Mouse (Mus musculus): ENCODE measurements around the gene Snap91. TPM values are rescaled to one million over a fixed set of nuclear protein-coding genes. Genes with fewer than 3 reads are reported as not detected.

Gene Snap91
- total RNA-seq (2021), result under 1 TPM; 0.13 to 0.42 TPM
- long read RNA-seq, experiment 1, result 0 reads
- long read RNA-seq, experiment 2, result 0 reads

DNA sequence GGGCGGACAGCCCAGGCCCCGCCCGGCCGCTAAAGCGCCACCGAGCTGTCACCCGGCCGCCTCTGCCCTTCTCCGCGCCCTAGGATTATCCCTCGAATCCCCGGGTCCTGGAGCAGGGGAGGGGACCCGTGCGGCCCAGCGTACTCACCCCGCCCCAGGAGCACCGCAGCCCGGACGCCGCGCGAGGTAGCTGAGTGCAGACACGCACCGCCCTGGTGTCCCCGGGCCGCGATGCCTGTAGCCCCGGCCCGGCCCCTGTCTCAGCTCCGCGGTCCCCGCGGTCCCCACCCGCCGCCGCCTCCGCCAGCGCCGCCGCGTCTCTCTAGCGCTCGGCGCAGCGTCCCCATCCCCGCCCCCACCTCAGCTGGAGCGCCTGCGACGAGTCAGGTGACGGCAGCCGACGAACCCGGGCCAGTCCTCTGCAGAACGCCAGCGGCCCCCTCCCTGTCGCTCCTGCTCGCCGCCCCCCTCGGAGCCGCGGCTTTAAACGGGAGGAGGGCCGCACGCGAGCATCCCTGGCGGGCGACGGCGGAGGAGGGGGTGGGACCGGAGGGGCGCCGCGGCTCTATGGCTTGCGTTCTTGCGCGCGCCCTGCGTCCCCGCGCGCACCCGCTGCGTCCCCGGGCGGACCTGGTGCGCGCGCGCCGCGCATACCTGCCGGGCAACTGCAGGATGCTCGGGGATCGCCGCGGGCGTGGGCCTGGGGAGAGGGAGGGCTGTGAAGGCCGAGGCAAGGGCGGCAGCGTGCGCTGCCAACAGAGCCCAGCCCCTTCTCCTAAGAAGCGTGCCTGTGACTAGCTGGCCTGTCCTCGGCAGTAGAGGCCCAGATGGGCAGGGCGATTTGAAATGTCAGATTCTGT is at the start of gene Snap91:
Gene Snap91, minus strand, starts transcription at position 542 of the 860 bp plus-strand sequence.
- intact Hi-C loops (cut with DNase I), result no loop called here
- no peak for DNase-seq

DNA sequence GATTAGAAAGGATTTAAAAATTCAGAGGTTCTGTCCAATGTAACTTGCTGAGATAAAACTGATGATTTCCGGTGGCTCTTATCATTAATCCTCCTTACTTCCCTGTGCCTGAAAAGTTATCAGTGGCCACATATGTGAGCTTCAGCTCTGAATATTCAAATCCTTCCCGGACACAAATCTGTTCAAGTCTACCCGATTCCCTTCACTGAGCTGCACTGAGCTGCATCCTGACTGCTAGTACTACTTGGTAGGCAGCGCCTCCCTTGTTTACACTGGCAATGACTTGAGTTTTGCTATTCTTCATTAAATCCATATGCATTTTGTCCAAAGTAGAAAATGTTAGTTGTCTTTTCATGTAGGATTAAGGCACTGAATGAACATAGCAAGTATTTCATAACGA is 46.1 kb upstream of the Snap91 start:
- no peak for DNase-seq
- intact Hi-C loops (cut with DNase I), result no loop called here

DNA sequence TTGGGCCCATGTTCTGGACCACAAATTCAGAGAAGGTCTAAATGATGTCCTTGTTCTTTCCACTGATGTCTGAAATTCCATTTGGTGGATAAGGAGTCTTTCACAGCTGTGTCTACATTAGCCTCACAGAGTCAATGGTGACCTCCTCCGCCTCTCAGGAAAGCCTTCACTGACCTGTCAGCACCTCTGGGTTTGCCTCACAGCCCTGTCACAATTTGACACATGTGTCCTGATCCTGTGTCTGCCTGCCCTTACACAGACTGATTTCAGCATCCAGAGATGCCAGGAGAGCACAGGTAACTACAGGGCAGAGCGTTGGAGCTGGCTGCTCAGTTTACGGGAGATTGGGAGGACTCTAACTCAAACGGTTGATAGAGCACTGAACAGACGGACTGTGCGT is 45.2 kb upstream of the Snap91 start:
- intact Hi-C loops (cut with DNase I), result no loop called here
- no peak for DNase-seq

DNA sequence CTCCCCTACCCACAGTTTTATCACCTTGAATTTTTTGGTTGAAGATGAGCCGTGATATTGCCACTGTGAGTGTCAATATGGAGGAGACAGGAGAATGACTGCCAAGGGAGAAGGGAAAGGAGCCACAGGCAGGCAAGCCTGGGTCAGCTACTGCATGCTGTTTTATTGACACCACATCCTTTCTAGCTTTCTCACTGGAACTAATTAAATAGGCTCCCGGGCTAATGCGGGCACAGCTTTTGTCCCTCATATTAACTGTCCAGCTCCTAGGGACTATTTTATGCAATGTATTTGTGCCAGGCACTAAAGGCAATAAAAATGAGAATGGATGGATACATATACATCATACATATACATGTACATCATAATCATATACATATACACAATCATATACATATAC is 42.0 kb upstream of the Snap91 start:
- no peak for DNase-seq
- intact Hi-C loops (cut with DNase I), result no loop called here

DNA sequence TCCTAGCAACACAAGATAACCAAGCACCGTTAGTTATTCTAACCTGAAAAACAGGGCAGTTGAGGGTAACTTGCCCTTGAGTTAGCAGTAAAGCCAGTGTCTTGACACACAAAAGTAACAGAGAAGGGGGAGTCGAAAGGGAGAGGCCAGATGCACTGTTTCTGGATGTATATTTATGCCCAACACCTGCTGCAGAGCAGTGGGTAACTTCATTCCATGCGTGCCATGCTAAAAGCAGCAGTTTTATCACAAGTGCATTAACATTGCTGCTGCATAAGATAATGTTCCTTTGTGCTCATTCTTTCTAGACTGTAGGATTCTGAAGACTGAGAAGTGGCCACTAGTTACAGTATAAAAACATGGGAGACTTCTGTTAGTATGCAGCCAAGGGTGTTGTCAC is 36.1 kb upstream of the Snap91 start:
- intact Hi-C loops (cut with DNase I), result no loop called here
- no peak for DNase-seq

- DNase-seq, result no peak
- intact Hi-C loops (cut with DNase I), result no loop called here
These were observed 19.2 kb upstream of the Snap91 start for GRCm38 (mm10) chr9:86899502-86900199.

DNA sequence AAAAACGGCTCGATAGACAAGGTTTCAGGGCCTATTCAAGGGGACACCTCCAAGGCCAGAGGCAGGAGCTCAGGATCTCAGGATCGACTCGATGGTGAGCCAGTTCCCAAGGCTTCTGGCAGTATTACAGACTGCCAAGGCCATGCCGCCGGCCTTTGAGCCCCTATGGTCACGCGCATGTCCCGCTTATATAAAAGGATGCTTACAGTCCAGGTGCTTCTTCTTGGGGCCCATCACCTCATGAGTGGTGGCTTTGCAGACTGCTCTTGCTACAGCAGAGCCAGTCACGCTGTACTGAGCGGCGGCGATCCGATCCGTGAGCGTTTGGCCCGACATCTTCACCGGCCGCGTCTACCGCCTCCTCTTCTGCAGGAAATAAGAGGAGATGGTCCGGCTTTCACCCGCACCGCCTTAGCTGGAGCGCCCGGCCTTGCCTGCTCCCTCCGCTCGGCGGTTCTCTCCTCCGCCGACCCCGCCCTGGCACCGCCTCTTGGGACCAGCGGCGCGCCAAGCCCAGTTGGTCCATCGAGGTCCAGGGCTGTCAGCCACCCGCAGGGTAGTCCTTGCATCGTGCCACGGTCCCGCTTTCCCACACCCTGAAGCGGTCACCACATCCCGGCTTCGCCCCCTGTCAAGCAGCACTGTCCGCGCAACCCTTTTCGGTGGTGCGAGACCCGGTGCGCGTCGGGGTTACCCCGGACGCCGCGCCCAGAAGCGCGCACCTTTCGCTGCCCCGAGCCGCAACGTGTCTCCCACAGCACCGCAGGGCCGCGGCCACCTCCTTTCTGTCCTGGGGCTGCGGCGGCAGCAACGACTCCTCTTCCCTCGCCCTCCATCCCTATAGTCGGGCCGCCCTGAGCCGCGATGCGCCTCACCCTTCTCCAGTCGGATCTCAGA is 990 bp downstream of the Snap91 start:
- DNase-seq, result no peak
- intact Hi-C loops (cut with DNase I), result no loop called here

DNA sequence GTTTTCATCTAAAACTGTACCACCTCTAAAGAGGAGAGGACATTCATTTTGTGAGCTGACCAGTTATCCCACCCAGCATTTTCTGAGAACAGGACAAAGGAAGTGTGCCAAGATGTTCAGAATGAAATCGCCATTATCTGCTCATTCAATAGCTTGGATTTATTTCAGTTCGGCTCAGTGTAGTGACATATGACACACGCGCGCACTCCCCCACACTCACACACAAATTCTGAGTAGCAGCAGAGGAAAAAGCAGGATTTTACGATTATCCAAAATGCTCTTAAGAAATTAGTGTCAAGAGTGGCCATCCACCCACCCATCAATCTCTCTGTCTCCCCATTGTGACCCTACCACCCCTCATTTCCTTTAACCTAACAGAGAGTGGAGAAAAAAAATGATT is 1.7 kb downstream of the Snap91 start:
- DNase-seq, result no peak

DNA sequence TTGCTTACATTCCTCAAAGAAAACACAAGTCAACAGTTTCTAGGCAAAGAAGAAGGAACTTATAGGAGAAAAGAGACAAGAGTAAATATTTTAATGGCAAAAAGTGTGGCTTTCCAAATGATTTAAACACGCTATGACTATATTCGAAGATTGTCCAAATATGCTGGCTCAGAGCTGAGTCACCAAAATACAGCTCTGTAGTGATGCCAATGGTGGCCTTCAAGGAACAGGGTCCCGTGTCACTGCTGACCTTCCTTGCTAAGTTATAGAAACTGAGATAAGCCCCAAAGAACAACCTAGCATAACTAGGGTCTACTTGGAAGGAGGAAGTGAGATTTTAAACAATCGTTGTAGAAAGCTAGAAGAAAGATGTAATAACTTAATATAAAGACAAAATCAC is 6.8 kb downstream of the Snap91 start:
- intact Hi-C loops (cut with DNase I), result no loop called here

More for the DNA sequence above, 1.7 kb downstream of the Snap91 start:
- intact Hi-C loops (cut with DNase I), result no loop called here

GRCm38 (mm10) chr9:86869586-86870338 is 10.7 kb downstream of the Snap91 start:
- DNase-seq, result no peak
- intact Hi-C loops (cut with DNase I), result no loop called here

More for the DNA sequence above, 6.8 kb downstream of the Snap91 start:
- DNase-seq, result no peak

DNA sequence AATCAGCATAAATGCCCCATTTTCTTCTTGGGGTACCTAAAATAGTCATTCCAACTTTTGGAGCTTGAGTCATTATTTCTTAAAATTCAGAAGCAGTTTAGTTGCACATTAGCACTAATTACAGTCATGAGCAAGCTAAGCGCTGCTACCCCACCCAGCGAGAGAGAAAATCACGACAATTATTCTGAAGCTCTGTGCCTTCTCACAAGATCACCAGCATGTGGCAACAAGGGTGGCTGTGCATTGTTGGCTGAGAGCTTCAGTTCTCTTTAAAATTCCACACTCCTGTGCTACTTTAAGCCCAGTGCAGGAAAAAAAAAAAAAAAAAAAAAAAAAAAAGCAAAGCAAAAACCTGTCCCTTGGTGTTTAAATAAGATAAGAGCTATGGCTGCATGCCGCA is 22.4 kb downstream of the Snap91 start:
- DNase-seq, result no peak
- intact Hi-C loops (cut with DNase I), result no loop called here

DNA sequence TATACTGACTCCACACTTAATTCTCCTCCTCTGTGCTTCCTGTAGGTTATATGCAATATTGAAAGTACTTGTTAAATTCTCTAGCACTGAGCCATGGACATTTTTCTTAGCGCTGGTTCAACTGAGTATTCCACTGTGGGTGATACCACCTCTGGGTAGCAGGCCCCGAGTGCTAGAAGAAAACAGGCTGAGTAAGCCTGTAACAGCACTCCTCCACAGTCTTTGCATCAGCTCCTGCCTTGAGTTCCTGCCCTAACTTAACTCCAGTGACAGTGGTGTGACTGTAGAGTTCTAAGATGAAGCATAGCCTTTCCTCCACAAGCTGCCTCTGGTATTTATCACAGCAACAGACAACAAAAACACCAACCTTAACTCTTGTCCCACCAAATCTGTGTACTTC is 22.8 kb downstream of the Snap91 start:
- intact Hi-C loops (cut with DNase I), result no loop called here
- DNase-seq, result no peak

DNA sequence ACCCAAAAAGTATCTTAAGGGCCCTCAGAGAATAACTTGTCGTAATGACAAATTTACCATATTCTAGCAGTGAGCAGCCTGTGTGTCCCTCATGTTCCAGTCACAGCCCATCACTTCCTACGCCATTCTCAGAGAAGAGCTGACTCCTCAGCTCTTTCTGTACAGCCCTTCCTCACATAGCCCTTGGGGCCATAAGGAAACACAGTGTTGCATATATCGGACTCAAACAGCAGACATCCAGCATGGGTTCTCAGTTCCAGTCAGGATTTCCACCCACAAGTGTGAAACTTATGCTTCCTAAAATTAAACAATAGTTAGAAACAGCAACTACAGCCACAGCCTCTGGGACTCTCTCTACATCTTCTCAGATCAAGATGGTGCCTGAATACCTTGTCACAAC is 27.6 kb downstream of the Snap91 start:
- no peak for DNase-seq
- intact Hi-C loops (cut with DNase I), result no loop called here

DNA sequence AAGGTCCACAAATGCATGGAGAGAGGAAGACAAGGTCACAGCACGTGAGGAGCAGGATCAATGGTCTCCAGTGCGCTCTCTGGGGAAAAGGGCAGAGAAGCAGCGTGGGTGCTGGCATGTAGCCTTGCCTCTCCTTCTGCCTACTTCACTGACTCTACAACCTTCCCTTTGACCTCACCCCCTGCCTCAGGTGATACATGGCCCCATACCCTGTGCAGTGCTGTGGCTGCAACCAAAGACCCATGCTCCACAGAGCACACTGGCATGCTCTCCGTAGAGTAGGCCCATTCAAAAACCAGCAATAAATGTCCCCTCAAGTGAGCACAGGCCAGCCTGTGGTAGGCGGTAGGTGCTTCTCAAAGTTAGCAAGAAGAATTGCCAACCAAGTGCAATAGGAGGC is 28.8 kb downstream of the Snap91 start:
- no peak for DNase-seq
- intact Hi-C loops (cut with DNase I), result no loop called here

GRCm38 (mm10) chr9:86850452-86851207 is 29.8 kb downstream of the Snap91 start:
- DNase-seq, result no peak

GRCm38 (mm10) chr9:86843747-86844353 is 36.6 kb downstream of the Snap91 start:
- intact Hi-C loops (cut with DNase I), result no loop called here

More at GRCm38 (mm10) chr9:86850452-86851207, 29.8 kb downstream of the Snap91 start:
- intact Hi-C loops (cut with DNase I), result no loop called here

DNA sequence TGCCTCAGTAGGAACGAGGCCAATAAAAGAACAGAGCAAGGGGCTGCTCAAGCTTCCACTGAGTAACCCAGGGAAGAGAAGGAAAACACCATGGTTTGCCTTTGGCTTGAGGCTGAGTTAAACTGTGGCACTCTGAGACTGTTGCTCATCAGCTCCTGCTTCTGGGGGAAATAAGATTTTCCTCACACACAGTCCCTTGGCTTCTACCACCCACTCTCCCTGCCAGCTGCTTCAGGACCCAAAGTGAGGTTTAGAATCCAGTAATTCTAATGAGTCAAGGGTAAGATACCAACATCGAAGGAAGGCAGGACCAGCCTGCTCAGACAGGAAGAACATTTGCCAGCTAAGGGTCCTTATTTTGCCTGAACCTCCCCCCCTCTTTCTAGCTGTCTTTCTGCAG is 50.7 kb downstream of the Snap91 start:
- no peak for DNase-seq
- intact Hi-C loops (cut with DNase I), result no loop called here

More at GRCm38 (mm10) chr9:86843747-86844353, 36.6 kb downstream of the Snap91 start:
- DNase-seq, result no peak

- intact Hi-C loops (cut with DNase I), result no loop called here
- DNase-seq, result no peak
These were observed 51.4 kb downstream of the Snap91 start for GRCm38 (mm10) chr9:86829034-86829433.

DNA sequence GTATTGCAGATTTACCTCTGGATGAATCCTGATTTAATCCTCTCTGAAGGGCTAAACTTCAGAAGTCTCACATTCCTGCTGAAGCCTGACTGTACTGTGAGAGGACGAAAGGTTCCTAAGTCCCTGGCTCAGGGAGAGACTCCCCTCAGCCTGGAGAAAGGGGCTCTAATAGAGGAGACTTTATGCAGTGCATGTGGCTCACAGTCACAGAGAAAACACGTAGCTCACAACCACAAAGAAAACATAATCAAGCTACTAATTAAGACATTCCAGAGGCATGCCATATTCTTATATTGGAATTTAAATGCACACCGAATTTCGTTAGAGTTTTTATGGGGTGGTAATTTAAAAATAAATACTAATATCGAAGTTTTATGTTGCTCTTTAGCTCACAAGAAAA is 61.1 kb downstream of the Snap91 start:
- DNase-seq, result no peak
- intact Hi-C loops (cut with DNase I), result no loop called here

Data from gastrocnemius, postnatal 36 days (tissue).